Mouse (Mus musculus): Measurements from ENCODE around the gene Frmpd1.

The Frmpd1 gene

DNA sequence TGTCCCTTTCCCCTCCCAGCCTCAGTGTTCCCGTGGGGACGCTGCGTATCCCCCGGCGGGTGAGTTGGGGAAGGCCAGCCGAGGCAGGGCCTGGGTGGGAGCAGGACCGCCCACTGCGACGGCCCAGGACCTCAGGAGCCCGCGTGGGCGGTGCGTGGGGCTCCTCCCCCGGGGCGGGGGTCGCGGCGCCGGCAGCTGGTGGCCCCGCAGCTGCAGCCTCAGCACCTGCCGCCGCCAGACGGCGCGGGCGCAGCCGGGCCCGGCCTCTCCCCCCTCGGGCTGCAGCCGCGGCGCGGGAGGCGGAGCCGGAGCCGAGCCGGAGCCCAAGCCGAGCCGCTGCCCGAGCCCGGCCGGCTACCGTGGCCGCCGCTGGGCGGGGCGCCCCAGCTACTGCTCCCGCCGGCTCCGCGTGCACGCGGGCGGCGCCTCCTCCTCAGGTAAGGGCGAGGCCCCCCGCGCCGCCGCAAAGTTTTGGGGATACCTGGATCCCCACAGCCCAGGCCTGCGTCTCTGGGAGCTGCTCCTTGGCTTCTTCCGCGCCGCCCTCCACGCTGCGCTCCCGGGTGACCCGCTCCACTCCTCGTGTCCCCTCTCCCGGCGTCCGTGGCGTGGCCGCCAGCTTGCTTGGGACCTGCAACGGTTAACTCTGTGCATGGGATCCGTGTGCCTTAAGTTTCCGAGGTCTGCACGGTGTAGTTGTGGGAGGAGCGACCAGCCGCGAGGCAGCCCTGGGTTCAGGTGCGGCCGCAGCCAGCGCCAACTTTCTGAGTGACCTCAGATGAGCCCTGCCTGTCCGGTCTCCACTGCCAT is at the start of gene Frmpd1:
Frmpd1 (plus strand) TSS at position 355 of the 810 bp plus-strand sequence.
- peak; percentile 52 for DNase-seq (ENCODE audit: low spot score)

- DNase-seq (ENCODE audit: low spot score): no peak
These were observed 47.0 kb upstream of the Frmpd1 start for GRCm38 (mm10) chr4:45137636-45138035.

DNA sequence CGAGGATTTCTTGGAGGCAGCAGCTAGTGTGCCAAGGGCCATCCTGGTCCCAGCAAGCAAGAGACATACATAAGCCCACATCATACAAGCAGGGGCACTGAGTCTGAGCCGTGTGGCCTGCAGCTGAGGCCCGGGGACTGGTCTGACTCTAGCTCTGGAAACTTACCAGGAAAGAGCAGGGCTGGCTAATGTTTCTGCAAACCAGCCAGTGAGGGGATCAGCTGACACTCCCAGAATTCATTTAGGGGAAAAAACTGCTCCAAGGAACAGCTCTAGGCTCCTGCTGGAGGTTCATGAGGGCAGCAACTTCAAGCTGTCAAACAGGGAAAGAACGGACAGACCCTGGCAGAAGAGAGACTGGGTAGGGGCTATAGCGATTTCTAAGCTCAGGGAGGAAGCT is 42.8 kb upstream of the Frmpd1 start:
- no peak for DNase-seq (ENCODE audit: low spot score)

DNA sequence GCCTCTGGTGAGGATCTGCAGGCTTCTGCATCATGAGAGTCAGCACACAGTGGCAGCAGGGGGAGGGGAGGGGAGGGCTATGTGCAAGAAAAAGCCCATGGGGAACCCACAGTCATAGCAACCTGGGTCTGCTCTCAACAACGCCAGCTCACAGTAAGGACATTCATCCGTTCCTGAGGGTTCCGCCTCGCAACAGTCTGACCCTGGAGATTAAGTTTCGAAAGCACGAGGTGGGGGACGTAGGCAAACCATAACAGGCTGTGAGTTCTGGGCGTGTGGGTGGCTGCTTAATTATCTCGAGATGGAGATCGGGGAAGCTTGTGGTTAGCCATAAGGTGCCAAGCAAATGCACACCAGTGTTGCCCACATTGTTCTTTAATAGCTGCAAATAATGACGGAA is 42.3 kb upstream of the Frmpd1 start:
- no peak for DNase-seq (ENCODE audit: low spot score)

GRCm38 (mm10) chr4:45143005-45143404 is 41.7 kb upstream of the Frmpd1 start:
- DNase-seq (ENCODE audit: low spot score): no peak

DNA sequence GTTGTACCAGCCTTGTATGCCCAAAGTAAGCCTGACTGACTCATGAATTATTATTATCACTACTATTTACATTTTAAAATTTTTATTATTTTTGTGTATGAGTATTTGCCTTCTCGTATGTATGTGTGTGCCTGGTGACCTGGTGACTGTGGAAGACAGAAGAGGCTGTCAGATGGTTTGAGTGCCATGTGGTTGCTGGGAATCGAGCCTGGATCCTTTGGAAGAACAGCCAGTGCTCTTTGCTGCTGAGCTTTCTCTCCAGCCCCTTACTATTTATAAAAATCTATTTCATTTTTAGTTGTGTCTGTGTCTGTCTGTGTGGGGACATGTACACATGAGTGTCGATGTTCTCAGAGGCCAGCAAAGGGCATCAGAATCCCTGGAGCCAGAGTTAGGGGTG is 28.2 kb upstream of the Frmpd1 start:
- no peak for DNase-seq (ENCODE audit: low spot score)

- DNase-seq (ENCODE audit: low spot score): no peak
These were observed 26.1 kb upstream of the Frmpd1 start for GRCm38 (mm10) chr4:45158608-45159007.

DNA sequence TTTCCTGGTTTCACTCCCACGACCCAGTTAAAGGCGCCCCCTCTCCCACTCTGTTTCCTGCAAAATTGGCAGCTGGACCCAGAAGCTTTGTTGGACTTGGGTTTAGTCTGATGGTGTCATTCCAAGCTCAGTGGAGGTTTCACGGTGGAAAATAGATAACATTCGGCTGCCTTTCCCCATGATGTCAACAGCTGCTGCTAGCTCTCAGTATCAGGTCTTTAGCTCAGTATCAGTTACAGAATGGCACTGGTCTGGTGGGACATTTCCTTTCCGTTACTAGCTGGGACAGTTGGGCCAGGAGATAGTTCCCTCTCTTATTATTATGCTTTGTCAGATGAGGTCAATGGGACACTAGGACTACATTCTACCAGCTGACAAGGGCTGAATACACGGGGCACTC is 23.9 kb upstream of the Frmpd1 start:
- no peak for DNase-seq (ENCODE audit: low spot score)

GRCm38 (mm10) chr4:45163711-45164110 is 21.0 kb upstream of the Frmpd1 start:
- no peak for DNase-seq (ENCODE audit: low spot score)

GRCm38 (mm10) chr4:45165477-45165876 is 19.2 kb upstream of the Frmpd1 start:
- DNase-seq (ENCODE audit: low spot score): no peak

DNA sequence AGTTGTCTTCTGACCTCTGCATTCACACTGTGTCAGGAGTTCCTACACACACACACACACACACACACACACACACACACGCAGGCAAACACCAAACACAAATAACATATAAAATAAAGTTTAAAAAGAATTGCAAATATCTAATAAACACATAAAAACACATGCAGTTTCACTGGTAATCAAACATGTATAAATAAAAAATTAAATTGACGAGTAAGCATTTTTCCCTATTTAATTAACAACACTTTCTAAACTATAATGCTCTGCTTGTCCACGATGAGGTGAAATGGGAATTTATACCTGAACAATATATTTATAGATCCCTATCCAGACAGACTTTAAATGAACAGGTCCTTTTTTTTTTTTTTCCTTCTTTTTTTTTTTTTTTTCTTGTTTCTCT is 18.7 kb upstream of the Frmpd1 start:
- no peak for DNase-seq (ENCODE audit: low spot score)

GRCm38 (mm10) chr4:45171340-45171739 is 13.3 kb upstream of the Frmpd1 start:
- no peak for DNase-seq (ENCODE audit: low spot score)

- no peak for DNase-seq (ENCODE audit: low spot score)
These were observed 706 bp upstream of the Frmpd1 start for GRCm38 (mm10) chr4:45183818-45184520.

- no peak for DNase-seq (ENCODE audit: low spot score)
These were observed 625 bp downstream of the Frmpd1 start for GRCm38 (mm10) chr4:45185331-45185669.

- DNase-seq (ENCODE audit: low spot score): no peak
These were observed 13.6 kb downstream of the Frmpd1 start for GRCm38 (mm10) chr4:45198296-45198695.

- no peak for DNase-seq (ENCODE audit: low spot score)
These were observed 18.6 kb downstream of the Frmpd1 start for GRCm38 (mm10) chr4:45203283-45203682.

- DNase-seq (ENCODE audit: low spot score): no peak
These were observed 22.8 kb downstream of the Frmpd1 start for GRCm38 (mm10) chr4:45207444-45207843.

DNA sequence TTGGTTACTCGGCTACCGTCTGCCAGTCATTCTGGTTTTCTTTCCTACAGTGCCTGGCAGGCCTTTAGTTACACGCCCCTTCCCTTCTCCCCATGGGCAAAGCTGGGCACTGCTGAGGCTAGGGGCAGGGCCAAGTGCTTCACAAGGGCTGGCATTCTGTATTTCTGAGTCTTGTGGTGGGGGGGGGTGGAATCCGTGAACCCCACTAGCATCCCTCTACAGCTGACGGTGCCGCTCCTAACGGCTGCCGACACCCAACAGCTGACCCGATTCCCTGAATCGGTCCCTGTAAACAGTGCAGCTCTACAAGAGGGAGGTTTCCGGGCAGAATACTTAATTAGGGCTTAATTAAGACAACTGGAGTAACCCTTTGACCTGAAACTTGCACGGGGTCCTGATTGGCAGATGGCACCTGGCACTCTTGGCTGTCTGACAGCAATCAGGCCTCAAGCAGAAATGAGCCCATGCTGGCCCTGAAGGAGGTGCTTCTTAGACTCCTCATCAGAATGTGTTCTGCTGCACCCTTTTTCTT is 24.2 kb downstream of the Frmpd1 start:
- no peak for DNase-seq (ENCODE audit: low spot score)

DNA sequence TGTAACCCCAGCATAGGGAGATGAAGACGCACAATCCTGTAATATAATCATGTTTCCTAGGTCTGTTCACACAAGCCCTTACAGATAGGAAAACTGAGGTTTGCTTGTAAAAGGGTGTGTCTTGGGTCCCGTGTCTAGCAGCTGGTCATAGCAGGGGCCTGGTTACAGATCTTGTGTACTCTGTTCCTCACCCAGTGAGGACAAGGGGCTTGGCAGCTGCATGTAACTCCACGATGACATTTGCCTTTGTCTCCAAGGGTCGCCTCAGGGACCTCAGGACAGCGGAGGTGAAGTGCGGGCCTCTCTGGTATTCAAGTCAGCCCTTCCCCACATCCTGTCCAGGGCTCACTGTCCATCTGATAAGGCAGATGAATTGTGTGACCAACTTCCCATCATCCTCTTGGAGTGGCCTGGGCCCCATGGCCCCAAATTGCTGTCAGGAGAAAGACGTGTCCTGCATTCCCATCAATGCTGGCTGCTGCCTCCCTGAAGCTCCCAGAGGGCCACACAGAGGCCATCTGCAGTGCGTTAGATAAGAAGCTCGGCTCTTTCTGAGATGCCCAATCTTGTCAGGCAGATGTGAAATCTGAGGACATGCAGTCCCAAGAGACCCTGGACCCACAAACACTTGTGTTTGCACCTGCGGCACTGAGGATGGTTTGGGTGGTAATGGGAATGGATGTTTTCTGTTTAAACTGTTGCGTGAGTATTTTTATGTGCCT is 27.8 kb downstream of the Frmpd1 start:
- no peak for DNase-seq (ENCODE audit: low spot score)

- DNase-seq (ENCODE audit: low spot score): no peak
These were observed 35.3 kb downstream of the Frmpd1 start for GRCm38 (mm10) chr4:45219946-45220345.

GRCm38 (mm10) chr4:45222395-45222794 is 37.7 kb downstream of the Frmpd1 start:
- no peak for DNase-seq (ENCODE audit: low spot score)

- DNase-seq (ENCODE audit: low spot score): no peak
These were observed 45.6 kb downstream of the Frmpd1 start for GRCm38 (mm10) chr4:45230263-45230662.

DNA sequence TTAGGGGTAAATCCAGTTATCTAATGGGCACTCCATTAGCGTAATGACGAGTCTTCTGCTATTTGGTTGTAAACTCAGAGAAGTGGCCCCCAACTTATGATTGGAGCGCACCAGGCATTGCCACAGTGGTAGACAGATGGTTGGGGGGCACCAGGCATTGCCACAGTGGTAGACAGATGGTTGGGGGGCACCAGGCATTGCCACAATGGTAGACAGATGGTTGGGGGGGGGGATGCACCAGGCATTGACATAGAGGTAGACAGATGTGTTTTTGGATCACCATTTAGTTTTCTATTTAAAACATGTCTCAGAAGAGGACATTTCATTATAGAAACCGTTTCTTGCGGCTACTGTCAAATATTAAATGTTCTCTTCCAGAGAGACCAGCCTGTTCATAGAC is 53.6 kb downstream of the Frmpd1 start:
- DNase-seq (ENCODE audit: low spot score): no peak

Data from urinary bladder, postnatal 25 days (tissue).